Mouse (Mus musculus): Measurements from ENCODE around the gene Gm10715.
"Not testable (repeated sequence)": the region's sequence is repeated elsewhere in the genome, so short reads cannot be mapped to it uniquely, and the experiment has no call there.

DNA sequence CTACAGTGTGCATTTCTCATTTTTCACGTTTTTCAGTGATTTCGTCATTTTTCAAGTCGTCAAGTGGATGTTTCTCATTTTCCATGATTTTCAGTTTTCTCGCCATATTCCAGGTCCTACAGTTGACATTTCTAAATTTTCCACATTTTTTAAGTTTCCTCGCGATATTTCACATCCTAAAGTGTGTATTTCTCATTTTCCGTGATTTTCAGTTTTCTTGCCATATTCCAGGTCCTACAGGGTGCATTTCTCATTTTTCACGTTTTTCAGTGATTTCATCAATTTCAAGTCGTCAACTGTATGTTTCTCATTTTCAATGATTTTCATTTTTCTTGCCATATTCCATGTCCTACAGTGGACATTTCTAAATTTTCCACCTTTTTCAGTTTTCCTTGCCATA, 19.6 kb upstream of the Gm10715 start, which contains the start of gene Gm10719:
- not testable (repeated sequence) for TF ChIP-seq SIN3A (IDR thresholded peaks at IDR 0.05; ENCODE audit: low read length); POLR2A (IDR thresholded peaks at IDR 0.05; ENCODE audit: control insufficient read depth in 1 of 2, insufficient read depth in 1 of 2, low read depth in 1 of 2, low read length in 2 of 2, poor library complexity in 1 of 2); POLR2AphosphoS2 (IDR thresholded peaks at IDR 0.05; ENCODE audit: low read length); CTCF (IDR thresholded peaks at IDR 0.05 in 2 of 3, conservative IDR thresholded peaks at IDR 0.05 in 1 of 3; ENCODE audit: control insufficient read depth in 1 of 3, insufficient read depth in 1 of 3, low read depth in 2 of 3, low read length in 3 of 3, poor library complexity in 1 of 3, severe bottlenecking in 1 of 3); ZMIZ1 (IDR thresholded peaks at IDR 0.05; ENCODE audit: low read depth, low read length); MAX (IDR thresholded peaks at IDR 0.05; ENCODE audit: low read length); RAD21 (IDR thresholded peaks at IDR 0.05; ENCODE audit: low read depth, low read length); ZNF384 (IDR thresholded peaks at IDR 0.05; ENCODE audit: low read depth, low read length); USF1 (IDR thresholded peaks at IDR 0.05; ENCODE audit: low read depth, low read length); ZC3H11A (IDR thresholded peaks at IDR 0.05; ENCODE audit: low read depth, low read length)

Measured in MEL (cell line).